In the genomic region with DNA sequence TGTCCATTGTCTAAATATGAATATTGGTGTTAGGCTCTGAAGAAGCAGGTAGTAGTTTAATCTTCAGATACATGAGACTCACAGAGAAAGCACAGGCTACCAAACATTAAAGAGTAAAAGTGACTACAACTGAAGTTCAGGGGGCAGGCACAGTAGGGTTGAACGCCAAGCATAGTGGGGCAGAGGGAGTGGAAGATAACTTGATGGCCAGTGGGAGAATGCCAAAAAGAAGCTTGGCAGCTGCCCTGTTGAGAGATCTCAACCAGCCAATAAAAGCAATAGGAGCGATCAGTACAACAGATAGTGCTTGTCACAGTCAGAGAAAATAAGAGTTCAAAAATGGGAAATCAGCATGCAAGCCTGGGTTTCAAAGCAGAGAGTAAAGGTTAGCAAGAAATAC, we compare ENCODE assay signal across 13 mouse cellular contexts.
"Had no signal": no experiment of that assay in that cellular context is flagged by ENCODE, and none has a peak within 500 bp of the region (broad histone marks: within the 10 kb centered on the region; RNA-seq: fewer than 3 reads in every experiment).

No protein-coding gene starts in this region.

- DNase-seq: kidney, adult 9 months; kidney, postnatal 14 days; kidney, postnatal 4 days; liver, embryonic 13.5 days; lung, adult 2 months; lung, postnatal 14 days; lung, postnatal 4 days; right cerebral cortex, adult 18-20 months; right cerebral cortex, postnatal 14 days; right cerebral cortex, postnatal 4 days; thymus, adult 2 months; thymus, postnatal 14 days; thymus, postnatal 4 days had no signal
